Mouse (Mus musculus): ENCODE measurements at regions not wholly inside any gene's neighbourhood (a gene's known extent, or its start where the extent isn't known, plus 50 kb on each side); places are given as distances from the start of the nearest gene placed in this dataset.

GRCm38 (mm10) chrX:52668679-52669078 lies 54.9 kb upstream of the Gpc3 start:
- in situ Hi-C loops (cut with MboI, MseI) = no loop called here

DNA sequence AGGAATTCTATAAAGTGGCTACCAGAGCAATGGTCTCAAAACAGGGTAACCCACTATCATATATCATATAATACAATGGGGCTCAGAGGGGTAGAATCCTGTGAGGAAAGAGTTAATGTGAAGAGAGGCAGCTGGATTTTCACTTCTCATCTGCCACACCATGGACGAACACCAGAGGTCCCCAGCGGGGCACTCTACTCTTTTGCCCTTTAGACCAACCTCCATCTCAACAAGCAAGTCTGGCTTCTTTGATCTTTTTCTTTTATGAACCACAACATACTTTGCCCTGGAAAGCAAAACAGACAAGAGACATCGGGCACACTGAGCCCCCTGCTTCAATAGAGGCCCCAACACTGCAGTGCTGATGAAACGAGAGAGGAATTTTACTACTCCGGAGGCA lies 65.3 kb upstream of the Gpc3 start:
- in situ Hi-C loops (cut with MboI, MseI) = no loop called here

GRCm38 (mm10) chrX:52694392-52694791 lies 80.6 kb upstream of the Gpc3 start:
- in situ Hi-C loops (cut with MboI, MseI) = no loop called here

- in situ Hi-C loops (cut with MboI, MseI) = no loop called here
These were observed 85.9 kb upstream of the Gpc3 start for GRCm38 (mm10) chrX:52699615-52700014.

DNA sequence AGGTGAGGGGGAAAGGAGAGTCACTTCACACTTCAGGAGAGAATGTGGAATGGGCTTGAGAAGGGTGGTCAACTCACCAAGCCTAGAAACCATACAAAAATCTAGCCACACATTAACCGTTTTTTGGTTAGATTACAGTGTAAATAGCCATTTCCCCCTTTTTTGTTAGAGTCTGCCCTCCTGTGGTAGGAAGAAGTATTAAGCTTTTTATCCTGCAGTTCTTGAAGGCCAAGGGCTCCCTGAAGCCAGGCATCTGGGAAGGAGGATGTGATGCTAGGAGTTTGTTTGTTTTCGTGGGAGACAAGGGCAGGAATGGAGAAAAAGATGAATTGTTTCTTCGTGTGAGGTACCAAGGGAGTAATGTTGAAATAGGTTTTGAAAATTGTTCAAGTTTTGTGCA lies 73.5 kb upstream of the Ccdc160 start:
- in situ Hi-C loops (cut with MboI, MseI) = loop anchor here (5.0 kb wide), 1 partner anchor 260 kb away; no protein-coding TSS in a partner anchor

DNA sequence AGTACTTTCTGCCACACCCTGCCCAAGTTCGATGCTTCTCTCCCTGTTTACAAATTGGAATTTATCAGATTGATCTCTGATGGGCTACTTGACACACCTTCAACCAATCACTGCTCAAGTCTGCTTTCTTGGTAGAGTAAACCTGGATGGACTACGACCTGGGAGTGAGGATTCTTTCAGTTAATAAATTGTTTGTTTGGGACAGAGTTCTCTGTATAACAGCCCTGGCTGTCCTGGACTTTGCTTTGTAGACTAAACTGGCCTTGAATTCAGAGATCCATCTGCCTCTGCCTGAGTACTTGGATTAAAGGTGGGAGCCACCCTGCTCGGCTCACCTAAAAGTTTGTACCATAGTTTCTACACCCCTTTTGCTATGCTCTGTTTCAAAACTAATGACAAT lies 52.9 kb upstream of the Ccdc160 start:
- in situ Hi-C loops (cut with MboI, MseI) = no loop called here
